Mouse (Mus musculus): ENCODE measurements around the gene Pou1f1.
A peak's percentile ranks its signal among the peaks of the same experiment; 100 is the strongest.

The Pou1f1 gene

DNA sequence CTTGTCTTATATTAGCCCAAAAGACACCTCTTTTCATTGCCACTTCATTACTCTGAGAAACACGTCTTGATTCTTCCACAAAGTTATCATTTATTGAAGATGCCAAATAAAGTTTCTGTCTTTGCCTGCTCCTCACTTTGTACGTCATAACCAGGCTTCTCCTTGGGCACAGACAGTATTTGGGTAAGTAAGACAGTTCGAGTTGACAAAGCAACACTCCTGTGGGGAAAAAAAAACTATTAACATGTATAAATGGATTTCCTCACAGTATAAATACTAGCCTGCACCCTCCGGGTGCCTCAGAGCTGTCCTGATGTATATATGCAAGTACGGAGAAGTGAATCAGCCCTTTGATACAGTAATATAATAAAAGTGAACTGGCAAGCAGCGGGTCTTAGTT, at the start of gene Pou1f1:
Gene Pou1f1 (plus strand): TSS at position 301 of the 400 bp plus-strand sequence.
- no peak for DNase-seq (ENCODE audit: low read depth, low spot score)

DNA sequence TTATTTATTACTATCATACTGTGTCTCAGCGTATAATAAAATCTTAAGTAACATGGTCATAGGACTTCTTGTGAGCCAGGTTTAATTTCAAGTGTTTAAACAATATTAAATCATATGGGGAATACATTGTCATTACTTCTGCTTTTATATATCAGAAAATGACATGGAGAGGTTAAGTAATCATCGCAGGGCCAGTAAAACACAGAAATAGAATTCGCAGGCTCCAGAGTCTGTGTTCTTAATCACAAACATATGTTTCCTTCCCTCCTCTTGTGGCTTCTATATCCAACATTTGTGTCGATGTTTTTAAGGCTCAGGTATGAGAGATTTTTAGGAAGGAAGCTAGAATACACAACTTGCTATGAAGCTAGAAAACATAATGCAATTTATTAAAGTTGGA, 49.7 kb upstream of the Pou1f1 start:
- DNase-seq (ENCODE audit: low read depth, low spot score), result peak; percentile 49

DNA sequence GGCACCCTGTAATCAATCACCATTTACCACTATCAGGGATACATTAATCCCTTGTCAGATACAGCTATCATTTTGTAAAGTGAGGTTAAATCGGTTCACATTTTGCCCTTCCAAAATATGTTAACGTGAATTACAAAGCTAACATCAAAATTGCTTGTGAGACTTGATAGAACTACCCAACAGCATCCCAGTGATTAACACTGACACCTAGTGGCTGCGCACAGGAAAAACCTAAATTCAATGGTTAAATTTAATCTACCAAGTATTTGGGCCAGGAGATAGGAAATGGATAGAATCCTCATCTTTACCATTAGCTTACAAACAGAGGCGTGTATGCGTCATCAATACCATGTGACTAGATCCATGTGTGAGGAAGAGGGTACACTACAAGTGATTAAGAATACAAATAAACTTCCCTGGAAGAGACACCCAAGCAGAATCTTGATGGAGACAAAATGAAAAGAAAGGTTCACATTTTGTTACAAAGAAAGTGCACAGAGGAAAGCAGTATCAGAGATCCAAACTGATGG, 47.8 kb upstream of the Pou1f1 start:
- DNase-seq (ENCODE audit: low read depth, low spot score), result peak; percentile 35

DNA sequence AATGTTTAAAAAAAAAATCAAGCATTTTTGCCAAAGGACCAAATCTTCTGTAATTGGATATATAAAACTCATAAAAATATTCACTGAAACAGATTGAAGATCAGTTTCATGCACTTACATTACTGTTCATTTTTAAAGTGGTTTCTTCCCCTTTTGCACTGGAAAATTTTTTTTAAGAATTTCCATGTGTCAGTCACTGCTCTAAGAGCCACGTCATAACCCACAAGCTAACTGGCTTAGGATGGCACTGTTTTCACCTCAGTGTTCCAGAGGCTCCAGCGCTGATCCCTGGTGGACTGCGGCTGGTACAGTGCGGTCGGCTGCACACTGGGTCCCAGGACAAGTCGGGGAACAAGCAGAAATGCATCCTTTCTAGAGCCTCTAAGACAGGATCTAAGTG, 34.6 kb upstream of the Pou1f1 start:
- DNase-seq (ENCODE audit: low read depth, low spot score), result no peak

DNA sequence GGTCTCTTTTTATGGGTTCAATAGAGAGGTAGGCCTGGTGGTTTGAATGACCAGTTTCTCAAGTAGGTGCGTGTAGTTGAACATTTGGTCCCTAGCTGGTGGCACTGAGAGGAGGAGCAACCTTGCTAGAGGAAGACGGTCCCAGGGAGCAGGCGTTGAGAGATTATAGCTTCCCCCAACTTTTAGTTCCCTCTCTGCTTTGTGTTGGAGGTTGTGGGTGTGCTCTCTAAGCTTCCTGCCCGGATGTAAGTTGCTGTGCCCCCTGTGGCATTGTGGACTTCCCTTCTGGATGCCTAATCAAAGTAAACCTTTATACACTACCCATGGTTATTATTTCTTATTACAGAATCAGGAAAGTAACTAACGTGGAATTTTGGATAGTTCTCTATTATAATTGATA, 24.3 kb upstream of the Pou1f1 start:
- DNase-seq (ENCODE audit: low read depth, low spot score), result no peak

DNA sequence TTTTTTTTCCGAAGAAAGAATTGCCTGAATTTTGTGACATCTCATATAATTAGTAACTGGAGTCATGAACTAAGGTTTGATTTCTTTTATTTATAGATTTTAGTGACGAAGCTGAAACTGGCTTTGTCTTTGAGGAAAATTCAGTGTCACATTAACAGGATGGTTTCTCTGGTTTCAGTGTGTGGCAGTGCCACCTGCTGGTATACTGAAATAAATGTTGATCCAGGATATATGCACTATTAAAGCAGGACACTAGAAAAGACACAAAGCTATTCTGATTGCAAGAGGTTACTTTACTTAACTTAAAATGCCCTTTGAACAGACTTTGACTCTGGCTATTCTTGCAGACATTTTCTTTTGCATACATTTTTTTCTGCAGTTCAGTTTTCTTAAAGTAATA, 23.3 kb upstream of the Pou1f1 start:
- peak; percentile 38 for DNase-seq (ENCODE audit: low read depth, low spot score)

DNA sequence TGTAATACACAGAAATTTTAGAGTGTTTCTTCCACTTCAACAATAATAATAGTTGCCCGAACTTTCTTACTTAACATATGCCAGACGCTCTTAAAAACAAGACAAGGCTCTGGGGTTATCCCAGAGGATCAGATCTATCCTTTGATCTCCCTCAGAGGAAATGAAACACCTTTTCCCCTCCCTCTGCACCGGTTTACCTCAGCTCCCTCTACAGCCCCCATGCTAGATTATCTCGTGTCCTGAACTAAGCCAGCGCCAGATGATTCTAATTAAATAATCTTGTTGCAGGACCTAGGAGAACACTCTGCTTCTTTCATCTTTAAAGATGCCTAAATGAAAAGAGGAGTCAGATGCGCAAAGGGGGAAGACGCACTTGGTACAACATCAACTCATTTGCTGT, 6.1 kb upstream of the Pou1f1 start:
- peak; percentile 71 for DNase-seq (ENCODE audit: low read depth, low spot score)

DNA sequence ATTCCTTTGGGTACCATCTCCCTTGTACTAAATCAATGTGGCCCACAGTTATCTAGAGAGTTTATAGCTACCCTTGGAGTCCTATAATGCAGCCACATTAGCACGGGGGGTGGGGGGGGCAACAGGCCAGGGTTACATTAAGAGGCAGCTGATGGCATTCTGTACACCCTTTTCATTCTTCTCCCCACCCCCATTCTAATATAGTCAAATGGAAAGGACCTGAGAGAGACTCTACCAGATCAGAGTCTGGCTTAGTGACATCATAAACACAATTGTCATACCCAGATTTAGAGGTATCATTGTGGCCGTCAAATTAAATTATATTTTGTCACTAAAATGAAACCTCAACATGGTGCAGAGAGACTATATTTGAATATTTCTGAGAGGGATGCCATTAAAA, 5.7 kb downstream of the Pou1f1 start:
- DNase-seq (ENCODE audit: low read depth, low spot score), result no peak

DNA sequence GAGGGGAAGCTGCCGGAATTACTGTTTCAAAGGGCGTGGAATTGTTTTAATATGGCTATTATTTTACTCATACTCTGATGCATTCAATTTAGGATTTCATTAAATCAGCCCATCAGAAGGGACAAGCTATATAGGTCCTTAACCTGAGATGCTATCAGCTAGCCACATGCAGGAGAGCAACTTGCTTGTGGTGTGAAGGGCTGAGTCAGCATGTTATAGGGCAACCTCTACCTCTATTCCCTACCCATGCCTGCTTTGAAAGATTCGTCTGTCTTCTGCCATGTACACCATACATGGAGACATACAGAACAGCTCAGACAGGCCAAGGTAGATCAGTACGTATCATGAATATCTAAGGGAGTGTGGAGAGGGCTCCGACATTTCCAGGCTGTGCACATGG, 6.4 kb downstream of the Pou1f1 start:
- no peak for DNase-seq (ENCODE audit: low read depth, low spot score)

DNA sequence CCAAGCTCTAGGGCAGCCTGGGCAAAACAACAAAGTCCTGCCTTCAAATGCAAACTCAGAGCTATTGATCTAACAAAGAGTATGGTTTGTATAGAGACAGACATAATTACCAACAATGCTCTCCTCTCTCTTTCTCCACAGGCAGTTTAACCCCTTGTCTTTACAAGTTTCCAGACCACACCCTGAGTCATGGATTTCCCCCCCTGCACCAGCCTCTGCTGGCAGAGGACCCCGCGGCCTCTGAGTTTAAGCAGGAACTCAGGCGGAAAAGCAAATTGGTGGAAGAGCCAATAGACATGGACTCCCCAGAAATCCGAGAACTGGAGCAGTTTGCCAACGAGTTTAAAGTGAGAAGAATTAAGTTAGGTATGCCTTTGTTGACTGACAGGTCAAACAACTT, 9.3 kb downstream of the Pou1f1 start:
- no peak for DNase-seq (ENCODE audit: low read depth, low spot score)

DNA sequence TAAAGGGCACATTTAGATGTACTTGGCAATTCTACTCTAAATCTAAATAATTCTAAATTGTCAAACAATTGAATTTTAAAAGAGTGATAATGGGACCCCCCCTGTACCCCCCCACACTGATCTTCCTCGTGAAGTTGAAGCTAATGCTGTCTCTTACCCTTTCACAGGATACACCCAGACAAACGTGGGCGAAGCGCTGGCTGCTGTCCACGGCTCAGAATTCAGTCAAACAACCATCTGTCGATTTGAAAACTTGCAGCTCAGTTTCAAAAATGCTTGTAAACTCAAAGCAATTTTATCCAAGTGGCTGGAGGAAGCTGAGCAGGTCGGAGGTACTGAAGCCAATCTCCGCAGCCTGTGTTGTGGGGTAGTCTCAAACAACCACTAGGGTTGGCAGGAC, 11.4 kb downstream of the Pou1f1 start:
- DNase-seq (ENCODE audit: low read depth, low spot score), result no peak

DNA sequence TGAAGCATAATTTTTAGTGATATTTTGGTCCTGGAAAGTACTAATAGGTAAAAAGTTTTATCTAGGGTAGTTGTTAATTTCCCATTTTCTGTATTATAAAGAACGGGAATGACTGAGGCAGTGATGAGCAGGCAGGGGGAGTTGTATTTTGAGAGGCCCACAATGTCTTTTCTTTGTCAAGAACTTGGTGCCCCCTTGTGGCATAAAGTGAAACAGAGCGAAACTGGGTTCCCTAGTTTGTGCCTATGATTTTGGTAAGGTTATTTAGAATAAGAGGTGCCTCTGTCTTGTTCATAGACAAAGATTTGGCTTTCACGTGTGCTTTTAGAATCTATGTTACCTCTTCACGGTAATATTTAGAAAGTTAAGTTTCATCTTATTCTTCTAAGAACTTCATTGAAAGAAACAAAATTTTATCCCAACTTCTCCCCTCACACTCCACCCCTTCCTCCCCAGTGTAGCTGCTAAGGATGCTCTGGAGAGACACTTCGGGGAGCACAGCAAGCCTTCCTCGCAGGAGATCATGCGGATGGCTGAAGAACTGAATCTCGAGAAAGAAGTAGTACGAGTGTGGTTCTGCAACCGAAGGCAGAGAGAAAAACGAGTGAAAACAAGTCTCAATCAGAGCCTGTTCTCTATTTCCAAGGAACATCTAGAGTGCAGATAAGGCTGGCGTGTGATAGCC, 13.1 kb downstream of the Pou1f1 start:
- DNase-seq (ENCODE audit: low read depth, low spot score), result peak; percentile 44

DNA sequence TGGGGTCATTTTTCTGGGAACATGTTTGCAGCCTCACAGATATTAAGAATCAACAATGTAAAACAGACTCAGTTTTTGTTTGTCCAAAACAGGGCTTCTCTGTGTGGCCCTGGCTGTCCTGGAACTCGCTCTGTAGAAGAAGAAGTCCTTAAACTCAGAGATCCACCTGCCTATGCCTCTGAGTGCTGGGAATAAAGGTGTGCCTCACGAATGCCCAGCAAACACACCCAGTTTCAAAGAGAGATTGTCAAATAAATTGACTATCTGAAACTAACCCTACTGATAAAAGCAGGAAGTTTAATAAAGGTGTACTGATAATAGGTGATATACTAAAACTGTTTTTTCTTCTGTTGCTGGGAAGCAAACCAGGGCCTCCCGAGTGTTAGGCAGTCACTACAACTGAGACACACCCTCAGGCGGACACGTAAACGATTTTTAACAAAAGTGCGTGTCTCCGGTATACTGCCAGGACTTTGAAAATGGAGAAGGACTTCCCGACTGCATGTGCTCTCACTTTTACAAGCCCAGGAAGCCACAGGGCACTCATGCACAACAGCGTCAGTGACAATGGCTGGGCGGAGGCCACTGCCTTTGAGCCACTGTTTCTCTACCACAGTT, 23.5 kb downstream of the Pou1f1 start:
- no peak for DNase-seq (ENCODE audit: low read depth, low spot score)

DNA sequence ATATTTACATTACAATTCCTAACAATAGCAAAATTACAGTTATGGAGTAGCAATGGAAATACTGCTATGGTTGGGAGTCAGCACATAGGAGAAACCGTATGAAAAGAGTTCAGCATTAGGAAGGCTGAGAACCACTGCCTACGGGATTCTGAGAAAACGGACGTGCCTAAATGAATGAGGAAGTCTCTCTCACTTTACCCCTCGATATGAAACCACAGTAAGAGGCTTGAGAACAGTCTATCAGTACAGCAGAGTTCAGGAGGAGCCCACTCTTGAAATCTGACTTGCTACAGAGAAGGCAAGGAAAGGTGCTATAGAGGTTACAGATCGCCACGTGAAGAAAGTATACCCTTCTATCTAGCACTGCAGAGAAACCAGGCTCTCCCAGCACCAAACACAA, 28.6 kb downstream of the Pou1f1 start:
- no peak for DNase-seq (ENCODE audit: low read depth, low spot score)

DNA sequence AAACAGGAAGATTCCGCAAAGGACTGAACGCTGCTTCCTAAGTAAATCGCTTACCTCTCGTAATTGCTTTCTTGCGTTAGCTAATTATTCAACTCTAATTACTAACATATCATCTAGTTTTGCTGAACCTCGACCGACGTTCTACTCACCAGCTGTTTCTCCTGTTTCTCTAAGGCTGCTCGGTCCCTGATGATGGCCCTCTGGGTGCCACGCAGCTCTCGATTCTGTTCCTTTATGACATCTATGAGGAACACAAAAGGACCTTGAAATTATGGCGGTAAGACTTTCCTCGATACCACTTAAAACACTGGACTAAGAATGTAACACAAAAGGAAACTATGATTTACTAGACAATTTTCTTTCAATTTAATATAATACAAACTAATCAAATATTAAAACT, 30.5 kb downstream of the Pou1f1 start:
- no peak for DNase-seq (ENCODE audit: low read depth, low spot score)

DNA sequence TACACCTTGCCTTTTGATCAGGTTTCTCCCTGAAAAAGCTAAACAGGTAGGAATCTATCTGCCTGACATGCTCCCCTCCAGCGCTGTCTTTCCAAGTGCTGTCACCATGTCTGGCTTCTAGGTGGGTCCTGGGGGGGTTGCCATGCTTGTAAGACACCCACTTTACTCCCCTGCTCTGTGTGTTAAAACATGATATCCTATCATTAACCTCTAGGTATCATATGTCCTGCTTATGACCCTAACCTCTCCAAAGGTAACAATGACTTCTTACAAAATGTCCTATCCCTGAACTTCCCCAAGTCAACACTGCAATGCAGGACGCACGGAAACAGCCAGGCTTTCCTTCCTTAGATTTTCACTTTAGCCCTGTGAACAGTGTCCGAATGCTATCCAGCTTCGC, 34.0 kb downstream of the Pou1f1 start:
- no peak for DNase-seq (ENCODE audit: low read depth, low spot score)

DNA sequence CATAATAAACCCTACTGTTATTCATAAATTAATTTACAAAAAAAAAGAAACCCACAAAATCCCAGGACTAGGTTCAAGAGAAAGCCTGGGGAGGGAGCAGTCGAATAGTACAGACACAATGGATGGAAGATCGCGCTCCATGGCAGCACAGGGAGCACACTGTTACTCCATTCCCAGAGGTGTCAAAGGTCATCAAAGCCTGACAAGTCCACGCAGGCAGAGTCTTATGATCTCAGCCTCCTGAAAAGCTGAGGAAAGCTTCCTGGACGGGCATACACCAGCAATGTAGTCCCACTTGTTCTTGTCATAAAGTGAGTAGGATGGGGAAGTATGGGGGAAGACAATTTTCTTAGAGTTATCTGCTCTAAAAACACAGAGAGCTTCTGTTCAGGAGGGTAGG, 37.1 kb downstream of the Pou1f1 start:
- no peak for DNase-seq (ENCODE audit: low read depth, low spot score)

DNA sequence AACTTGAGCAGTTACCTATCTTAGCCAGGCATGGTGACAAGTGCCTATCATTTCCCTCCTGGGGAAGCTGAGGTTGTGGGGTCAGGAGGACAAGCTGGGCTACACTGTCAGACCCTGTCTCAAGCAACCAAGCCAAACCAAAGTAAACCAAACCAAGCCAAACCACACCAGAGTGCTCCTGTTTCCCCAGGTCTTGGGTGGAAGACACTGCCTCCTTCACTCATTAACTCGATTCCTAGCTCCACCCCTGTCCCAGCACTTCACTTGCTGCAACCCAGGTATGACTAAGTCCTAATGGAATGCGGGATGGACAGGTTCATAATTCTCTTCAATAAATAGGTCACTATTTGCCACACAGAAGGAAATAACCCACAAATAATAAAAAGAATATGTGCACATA, 39.3 kb downstream of the Pou1f1 start:
- no peak for DNase-seq (ENCODE audit: low read depth, low spot score)

DNA sequence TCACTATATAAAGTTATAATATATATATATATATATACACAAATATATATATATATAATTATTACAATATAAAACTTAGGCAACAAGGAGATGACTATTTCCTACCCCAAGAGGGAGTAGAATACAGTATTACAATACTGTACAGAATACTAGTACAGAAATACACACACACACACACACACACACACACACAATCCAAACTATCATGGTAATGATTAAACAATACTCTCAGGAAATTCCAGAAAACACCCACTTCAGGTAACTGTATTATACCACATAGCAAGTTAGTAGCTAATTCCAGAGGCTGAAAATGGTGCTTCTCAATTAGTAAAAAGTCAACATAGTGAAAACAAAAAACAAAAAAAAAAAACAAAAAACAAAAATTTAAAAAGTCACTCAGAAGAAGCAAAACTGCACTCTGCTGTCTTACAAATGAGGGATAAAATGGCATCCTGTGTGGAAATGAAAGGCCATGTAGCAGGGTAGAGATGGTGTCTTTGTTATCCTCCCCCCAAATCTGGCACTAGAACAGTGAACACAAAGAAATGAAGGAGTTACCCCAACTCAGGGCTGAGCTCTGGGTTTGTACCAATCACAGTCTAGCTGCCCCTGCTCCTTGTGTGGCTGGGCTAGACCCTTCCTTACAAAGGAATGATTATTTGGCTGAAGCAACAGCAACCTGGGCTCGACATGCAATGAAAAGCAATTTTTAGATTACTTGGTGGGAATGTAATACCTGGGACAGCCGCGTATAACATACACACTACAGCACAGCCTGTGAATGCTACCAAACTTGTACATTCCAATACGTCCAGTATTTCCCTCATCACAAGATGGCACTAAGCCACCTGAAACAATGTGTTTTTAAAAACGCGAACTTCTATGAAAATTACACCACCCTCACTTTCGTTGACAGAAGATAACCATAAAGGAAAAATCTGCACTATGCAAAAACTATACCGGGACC, 41.0 kb downstream of the Pou1f1 start:
- DNase-seq (ENCODE audit: low read depth, low spot score), result peak; percentile 38

DNA sequence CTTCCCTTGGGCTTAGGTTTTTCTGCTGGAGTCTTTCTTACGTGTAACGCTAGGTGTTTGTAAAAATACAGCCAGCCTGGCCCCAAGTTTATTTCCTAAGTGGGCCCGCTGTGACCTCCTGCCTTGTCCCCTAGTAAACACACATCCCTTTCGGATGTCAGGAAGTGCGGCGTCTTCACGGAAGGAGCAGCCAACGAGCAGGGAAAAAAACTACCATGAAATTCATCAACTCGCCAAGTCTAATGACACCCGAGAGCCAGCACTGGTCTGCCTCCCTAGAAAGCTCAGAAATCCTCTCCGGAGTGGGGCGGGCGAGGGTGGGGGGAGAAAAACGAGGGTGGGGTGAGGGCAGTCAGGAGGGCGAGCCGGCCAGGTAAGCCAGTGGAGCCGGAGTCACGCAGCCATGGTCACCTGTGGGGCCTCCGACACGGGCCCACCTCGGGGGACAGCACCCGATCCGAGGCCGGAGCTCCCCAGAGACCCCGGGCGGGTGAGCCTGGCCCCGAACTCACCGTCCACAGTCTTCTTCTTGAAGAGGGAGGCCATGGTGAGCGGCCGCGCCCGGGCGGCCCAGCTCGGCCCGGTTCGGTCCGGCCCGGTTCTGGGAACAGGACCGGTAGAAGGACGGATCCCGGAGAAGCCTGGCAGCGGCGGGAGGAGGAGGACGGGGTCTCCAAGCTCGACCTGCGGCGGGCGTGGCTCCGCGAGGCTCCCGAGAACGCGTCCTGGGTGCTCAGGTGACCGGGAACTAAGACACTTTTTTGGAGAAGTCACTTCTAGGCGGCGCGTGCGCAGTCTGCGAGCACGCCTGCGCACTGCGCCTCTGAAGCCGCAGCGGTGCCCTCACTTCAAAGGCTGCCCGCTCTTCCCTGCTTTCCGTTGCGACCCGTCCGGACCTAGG, 41.9 kb downstream of the Pou1f1 start, which contains the start of gene Chmp2b:
Gene Chmp2b (minus strand): TSS at position 764 of the 901 bp plus-strand sequence.
- DNase-seq (ENCODE audit: low read depth, low spot score), result peak; percentile 91

DNA sequence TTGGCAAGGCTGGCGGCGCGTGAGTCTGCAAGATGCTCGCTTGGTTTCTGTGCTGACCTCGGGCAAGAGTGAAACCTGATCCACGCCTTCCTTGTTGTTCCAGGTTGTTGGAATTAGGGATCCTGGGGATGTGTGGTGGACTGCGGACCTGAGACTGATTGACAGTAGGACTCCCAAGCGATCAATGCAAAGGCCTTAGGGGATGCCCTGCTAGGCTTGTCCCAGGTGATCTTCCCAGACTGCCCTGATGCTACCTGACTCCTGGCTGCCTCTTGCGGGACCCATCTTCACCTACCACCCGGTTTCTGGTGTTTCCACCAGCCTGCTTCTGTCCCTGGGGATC, 42.5 kb downstream of the Pou1f1 start:
- no peak for DNase-seq (ENCODE audit: low read depth, low spot score)

Data from forelimb bud, embryonic 11.5 days (tissue).